Mouse (Mus musculus) lung, postnatal 36 days (tissue): ENCODE data around the gene Bcl11b.

Experiments used
- DNase-seq: peaks from one replicate; pipeline ENCODE4 v3.0.0; 2022; ENCODE audit warnings: mixed read lengths

Bcl11b gene

DNA sequence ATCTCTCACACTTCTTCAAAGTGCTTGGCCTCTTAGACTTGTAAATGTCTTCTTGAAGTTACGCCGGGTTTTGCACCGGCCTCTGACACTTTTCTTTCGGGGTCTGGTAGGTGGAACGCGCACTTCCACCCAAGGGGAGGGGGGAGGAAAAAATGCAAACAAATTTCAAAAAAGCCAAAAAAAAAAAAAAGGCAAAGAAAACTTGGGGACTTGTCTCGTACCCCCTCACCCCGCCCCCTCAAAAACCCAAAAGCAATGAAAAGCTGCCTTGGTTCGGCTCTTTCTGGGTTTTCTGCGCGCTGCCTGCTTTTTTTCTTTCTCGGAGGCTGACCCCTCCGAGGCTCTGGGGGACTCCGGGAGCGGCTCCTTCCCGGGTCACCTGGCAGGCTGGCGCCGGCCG, at the start of gene Bcl11b:
Gene Bcl11b, minus strand, starts transcription at position 120 of the 400 bp plus-strand sequence.
- no peak for DNase-seq

DNA sequence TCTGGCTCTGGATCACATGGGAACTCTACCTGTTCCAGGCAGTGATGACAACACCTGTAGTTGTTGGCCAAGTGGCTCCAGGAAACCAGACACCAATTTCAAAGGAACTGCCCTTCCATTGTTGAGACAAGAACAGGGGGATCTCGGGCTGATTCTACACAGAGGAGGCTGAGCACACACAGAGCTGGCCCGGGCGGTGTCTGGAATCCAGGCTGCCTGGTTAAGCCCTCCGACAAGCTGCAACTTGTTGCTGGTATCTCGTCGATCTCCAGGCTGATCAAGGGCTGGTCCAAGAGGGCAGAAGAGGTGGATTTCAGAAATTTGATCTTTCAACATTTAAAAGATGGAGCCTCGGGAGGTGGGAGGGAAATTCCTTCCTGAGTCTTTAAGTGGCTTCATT, 47.6 kb upstream of the Bcl11b start:
- DNase-seq = no peak

DNA sequence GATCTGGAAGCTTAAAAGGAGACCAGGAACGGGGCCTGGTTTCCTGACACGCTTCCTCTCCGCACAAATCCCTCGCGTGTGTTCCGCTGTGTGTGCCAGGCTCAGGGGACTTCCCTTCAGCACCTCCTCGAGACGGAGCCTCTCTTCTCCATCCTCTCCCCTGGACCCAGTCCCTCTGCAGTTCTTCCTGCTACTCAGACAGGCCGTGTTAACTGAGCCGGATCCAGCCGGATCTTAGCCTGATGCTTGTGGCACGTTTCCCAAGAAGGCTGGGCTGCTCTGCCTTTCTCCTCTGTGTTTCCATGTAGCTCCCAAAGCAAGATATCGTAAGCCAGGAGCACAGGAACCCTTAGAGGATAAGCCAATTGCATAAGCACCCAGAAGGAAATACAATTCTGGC, 46.2 kb upstream of the Bcl11b start:
- no peak for DNase-seq

DNA sequence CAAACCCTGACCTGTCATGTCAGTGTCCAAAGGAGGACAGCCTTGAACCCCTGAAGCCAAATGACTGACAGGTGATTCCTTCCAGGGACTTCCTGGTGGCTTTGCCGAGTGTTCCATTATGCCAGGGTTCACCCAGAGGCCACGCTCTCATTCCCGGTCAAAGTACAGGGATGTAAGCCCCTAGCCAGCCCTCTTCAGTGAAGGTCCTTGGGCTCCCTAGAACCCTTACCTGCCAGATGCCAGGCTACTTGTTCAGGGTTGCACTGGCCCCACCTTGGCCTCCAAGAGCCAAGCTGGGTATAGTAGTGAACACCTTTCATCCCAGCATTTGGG, 38.8 kb upstream of the Bcl11b start:
- DNase-seq = no peak

DNA sequence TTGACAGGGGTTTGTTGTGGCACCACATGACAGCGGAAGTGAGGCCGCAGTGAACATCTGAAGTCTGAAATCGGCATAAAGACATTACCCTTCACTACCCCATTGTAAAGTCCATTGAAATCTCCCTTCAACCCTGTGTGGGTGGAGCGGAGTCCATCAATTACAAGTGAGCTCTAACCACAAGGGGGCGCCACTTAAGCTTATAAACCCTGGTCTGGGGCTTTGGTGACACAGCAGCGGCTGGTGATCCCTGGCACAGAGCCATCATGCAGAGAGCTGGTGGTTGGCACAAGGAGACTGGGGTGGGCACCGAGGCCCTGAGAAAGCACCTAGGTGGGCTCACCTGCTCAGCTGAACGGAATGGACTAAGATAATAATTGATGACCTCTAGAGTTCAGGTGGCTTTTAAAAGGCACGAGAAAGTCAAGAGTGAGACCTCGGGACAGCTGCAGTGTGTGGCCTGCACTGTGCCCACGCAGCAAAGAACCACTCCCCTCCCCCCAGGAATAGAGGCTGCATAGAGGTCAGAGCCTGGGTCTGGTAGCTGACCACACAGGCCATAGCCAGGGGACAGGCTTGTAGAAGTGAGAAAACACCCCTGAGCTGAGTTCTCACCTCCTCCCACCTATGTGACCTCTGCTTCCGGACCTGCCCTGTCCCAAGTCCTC, 38.3 kb upstream of the Bcl11b start:
- DNase-seq = peak; percentile 88

DNA sequence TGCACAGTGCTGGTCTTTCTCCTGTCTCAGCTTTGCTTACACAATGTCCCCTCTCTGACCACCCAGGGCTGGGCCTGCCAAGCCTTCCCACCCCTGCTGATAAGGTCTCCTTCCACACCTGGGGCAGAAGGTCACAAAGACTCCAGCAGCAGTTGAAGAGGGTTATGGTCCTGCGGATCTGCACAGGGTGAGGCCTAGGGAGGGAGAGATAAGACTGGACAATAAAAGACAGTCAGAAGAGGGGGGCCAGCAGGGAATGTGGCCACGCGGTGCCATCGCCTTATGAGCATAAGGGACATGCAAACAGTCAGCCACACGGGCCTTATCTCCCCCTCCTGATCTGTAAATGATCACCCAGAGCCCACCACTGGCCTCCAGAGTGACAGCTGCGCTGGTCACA, 34.0 kb upstream of the Bcl11b start:
- no peak for DNase-seq

DNA sequence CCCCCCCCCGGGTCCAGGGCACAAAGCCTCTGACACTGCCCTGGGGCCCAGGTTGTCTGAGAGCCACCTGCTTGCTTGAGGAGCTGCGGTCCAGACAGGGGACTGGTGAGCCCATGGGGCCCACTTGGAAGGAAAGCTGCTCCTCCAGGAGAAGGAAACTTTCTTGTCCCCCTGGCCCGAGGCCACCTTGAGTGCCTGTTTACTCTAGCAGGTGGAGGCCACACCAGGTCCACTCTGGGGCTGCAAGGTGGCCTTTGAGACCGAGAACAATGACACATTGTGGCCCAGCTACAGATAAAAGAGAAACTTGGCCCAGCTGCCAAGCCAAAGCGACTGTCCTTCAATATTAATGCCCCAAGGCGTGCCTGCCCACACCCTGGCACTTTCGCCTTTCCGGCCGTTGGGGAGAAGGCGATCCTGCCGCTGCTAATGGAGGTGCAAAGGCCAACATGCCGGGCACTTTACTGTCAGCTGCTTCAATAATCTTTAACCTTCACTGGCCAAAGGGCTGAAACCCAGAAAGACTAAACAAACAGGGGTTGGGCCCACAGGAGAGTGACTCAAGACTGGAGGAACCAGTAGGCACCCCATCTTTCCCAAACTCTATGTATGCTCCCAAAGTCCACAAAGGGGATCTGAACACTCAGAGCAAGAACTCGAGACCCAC, 32.1 kb upstream of the Bcl11b start:
- DNase-seq = peak; percentile 10

DNA sequence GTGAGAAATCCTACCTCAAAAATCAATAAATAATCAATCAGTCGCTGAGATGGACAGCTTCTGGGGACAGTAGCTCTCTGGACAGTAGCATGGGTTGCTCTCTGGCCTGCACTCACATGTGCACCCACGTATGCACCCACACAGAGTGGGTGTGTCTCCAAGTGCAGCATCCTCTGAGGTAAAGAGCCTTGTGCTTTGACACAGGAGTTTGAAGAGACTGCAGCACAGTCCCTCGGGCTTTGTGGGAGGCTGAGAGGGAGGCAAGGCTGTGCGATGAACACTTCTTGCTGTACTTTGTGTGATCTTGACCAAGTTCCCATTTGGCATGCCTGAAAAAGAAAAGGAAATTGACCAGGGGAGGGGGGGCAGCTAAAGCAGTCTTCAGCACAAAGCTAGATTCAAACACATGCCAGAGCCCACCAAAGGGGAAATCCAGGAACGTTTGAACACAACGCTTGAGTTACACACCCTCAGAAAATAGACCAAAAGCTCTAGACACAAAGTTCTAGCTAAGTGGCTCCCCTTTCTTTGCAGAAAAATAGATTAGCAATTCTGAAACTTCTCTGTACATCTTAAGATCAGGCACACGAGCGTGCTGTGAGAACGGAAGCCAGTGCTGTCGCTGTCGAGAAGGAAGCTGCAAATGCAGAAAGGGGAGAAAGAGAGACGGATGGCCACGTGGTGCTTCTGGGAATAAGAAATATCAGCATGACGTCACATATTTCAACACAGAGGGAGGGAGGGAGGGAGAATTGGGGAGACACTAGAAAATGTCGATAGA, 19.6 kb upstream of the Bcl11b start:
- no peak for DNase-seq

DNA sequence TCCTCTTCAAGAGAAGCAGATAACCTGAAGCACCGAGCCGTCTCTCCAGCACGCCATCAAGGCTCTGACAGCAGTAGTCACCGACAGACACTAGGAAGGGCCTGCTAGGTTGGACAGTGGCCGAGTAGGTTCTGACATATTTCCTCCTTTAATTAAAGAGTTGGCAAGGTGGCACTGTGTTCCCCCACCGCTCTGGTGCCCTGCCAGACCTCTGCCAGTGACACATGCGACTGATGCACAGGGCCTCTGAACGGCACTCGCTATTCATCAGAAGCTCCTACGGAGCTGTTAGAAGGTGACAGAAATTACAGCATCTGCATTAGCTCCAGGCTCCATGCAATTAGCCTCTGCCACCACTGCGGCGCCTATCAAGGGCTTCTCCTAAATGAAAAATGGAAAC, 8.6 kb upstream of the Bcl11b start:
- no peak for DNase-seq

DNA sequence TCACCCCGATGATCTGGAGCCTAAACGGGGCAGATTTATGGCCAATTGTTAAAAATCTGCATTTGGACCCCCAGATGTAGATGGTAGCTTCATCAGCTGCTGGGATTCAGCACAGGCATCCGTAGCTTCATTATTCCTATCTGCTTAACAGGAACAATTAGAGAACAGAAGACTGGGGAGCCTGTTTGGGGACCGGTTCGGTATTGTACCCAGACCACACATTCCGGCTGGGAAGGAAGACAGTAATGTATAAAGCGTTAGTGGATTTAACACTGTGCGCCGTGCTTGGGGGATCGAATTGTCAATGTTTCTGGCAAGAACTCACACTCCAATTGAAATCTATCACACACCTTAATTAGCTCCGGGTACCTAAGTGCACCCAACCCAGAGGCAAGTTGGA, 6.9 kb upstream of the Bcl11b start:
- no peak for DNase-seq

DNA sequence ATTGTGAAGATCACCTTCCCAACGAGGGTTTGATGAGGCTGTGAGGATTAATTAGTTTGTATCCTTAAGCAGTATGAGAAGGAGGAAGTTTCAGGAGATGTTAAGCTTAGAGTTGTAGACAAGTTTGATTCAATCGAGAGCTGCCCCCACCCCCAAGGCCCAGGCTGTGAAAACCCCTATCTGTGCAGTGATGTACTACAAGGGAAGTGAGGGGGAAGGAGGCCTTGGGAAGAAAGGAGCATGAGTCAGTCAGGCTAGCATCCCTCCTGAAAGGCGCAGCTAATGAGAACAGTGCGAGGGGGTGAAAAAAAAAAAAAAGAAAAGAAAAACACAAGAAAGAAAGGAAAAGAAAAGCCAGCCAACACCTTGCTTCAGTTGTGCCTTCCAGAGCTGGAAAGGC, 5.8 kb upstream of the Bcl11b start:
- DNase-seq = no peak

DNA sequence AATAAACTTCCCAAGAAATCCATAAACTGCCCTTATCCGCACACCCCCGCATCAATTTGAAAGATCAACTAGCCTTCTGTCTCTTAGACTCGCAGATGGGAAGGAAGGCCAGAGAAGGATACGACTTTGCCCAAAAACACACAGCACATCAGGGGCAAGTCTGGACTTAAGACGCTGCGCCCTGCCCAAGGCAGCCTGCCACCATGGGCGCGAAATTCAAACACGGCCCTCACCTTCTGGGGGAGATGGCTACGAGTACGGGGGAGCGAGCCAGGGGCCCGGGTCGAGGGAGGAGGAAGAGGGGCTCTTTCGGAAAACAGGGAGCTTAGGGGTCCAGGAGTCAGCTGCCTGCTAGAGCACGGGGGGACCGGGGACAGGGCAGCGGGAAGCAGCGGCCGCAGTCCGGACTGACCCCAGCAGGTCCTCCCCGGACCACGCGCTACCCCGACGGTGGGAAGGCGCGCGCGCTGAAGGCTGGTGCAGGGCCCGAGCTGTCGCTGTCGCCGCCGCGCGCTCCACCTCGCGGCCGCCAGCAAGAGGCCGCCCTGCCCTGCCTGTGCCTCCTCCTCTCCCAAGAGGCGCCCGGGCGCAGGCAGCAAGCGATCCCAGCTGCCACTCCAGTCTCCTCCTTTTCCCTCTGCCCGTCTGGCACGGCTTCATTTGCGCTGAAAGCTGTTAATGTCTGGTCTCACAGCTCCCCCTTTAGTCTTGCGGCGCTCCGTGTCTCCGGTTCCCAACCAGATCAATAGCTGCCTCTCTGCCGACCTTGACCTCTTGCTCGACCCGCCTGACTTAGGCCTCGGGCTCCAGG, 2.6 kb upstream of the Bcl11b start:
- DNase-seq = peak; percentile 8

DNA sequence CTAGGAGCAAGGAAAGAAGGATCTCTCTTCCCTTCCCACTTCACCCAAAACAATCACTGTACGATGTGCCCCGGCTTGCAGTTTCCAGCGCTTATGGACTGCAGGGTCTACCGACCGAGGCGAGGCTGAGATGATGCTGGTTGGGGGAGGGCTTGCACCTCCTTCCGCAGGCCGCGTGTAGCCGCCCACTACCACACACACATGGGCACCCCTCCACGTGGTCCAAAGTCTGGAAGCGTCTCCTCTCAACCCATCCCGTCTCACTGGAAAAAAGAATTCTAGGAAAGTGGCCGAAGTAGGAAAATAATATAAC, 2.0 kb upstream of the Bcl11b start:
- no peak for DNase-seq

DNA sequence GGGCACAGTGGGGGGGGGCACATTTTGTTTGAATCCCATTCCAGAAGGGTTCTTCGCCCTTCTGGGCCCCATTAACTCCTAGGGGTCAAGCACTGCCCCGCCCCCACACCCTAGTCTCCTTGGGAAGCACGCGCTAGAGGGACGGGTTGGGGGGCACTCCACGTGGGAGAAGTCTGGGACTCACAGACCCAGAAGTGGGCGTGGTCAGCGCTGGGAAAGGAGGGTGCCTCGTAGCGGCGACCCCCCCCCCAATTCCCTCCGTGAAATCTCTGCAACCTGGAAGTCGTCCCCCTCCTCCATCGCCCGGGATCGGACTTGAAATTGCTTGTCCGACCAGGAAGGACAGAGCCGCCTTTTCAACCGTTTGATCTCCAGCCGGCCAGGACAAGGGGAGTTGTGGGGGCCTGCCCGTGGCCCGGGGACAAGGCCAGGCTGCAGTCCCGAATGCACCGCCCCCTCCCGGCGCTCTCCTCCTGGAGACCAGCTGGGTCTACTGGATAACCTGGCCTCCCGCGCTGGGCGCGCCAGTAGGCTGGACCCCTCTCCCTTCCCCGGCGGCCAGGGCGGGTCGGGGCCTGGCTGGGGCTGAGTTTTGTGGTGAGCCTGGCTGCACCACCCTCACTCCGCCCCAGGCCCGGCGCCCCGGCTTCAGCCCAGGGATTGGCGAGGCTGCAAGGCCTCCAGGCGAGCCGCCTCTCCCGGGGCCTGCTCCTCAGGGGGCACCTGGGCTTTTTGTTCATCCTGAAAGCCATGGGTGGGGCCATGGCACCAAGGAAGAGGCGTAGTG, 1.5 kb upstream of the Bcl11b start:
- no peak for DNase-seq

DNA sequence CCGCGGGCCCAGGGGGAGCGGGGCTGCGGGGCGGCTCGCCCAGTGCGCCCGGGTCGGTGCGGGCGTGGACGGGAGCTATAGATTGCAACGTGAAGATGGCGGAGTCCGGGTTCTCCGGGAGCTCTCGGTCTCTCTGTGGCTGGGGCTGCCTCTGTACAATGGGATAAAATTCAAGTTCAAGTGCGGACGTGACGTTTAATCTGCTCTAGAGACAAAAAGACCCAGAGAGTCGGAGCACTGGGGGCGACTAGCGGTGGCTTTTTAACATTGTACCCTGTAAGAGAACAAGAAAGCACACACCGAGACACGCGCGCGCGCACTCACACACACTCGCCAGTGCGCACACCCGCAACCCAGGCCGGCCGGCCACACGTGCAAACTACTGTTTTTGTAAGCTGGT, 526 bp upstream of the Bcl11b start:
- peak; percentile 54 for DNase-seq

DNA sequence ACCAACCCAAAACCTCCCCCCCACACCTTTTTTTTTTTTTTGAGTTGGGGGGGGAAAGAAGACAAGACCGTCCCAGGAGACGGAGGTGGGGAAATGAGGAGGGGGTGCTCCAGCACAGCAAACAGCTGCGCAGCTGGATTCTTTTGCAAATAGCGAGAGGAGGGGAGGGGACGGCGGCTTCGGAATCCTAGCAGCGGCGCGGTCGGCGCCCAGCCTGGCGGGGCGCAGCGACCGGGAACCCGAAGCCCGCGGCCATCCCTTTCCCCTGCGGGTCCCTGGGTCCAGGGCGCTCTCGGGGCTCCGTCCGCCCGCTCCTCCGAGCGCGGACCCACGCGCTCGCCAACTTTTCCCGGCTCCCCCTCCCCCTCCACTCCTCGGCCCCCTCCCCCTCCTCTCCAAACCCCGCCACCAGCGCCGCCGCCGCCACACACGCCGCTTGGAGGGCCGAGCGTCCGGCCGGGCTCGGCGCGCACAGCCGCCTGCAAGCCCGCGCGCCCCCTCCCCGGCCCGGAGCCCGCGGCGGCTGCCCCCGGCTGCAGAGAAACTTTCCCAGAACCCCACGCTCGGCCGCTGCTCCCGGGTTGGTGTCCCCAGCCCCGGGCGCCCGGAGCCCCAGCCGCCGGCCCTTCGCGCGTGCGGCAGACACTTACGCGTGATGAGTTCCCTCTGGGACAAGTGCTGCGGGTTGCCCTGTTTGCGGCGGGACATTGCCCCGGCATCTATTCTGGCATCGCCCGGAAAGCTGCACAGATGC, 789 bp downstream of the Bcl11b start:
- no peak for DNase-seq

DNA sequence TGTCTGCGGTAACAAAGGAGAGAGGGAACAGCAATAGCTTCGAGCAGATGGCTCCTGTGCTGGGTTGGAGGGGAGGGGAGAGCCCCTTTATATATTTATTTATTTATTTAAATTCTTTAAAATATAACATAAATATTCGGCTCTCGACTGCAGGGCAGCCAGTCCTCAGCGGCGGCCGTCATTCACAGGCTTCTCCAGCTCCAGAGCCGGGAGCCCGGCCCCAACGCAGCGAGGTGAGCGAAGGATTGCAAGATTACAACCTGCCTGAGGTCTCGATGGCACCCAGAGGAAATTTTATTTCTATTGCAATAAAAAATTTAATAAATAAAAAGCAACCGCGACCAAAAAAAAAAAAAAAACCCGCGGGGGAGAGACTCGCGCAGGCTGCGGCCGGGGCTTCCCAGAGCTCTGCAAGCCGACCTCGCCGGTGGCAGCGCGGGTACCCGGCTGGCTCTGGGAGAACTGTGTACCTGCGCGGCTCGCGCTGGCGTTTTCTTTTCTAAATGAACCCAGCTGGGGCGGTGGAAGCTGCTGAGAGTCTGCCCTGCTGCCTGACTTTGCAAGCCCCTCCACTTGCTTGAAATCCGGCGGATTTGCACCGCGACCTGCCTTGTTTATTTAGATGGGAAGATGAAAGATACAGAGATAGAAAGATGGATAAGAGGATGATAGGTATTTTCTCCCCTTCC, 1.6 kb downstream of the Bcl11b start:
- DNase-seq = no peak

DNA sequence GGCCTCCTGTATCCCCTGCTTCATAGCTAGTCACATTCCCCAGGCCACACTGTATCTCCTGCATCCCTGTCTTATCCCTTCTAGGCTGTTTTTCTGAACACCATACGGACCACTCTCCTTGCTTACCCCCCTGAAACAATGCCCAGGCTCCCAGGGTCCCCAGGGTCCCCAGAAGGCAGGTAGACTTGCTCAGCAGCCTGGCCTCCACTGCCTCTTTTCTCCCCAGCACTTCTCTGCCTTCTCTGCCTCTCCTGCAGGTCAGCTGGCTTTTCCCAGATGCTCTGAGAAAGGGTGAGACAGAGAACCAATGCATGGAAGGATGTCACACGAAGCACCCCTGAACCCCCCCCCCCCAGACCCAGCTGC, 2.7 kb downstream of the Bcl11b start:
- no peak for DNase-seq

DNA sequence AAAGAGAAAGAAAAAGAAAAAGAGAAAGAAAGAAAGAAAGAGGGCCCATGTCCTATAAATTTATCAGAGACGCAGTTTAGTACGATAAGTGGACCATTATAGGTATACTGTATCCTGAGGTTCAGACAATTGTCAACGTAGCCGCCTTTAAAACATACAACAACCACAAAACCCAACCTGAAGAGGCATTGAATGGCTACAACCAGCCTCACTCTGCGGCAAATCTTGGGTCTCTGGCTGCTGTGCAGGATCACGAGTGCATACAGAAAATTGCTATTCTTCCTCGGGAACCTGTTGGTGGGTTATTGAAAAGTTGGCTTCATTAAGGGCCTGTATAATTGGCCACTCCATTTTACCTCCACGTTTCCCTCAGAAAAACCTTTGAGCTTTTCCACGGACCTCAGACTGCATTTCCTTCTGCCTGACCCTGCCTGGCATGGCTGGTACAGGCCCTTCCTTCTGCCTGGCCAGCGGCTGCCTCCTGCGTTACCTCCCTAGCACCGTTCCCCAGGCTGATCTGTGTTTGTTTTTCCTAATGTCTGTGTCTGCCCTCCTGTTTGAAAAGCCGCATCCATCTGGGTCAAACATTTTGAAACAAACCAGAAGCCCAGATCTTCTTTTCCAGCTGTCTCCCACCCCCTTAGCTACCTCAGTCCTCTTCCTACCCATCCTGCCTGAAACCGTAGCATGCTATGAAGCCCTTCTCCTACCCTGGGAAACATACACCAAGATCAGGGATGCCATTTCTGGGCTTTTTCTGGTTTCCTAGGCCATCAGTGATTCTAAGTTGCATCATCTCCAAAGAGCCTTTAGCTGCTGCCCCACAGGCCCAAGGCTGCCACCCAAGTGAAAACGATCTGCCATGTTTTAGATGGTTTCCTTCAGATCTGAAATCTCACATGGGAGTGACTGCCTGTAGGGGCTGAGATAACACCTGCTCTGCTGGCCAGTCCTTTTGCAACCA, 3.4 kb downstream of the Bcl11b start:
- DNase-seq = no peak

DNA sequence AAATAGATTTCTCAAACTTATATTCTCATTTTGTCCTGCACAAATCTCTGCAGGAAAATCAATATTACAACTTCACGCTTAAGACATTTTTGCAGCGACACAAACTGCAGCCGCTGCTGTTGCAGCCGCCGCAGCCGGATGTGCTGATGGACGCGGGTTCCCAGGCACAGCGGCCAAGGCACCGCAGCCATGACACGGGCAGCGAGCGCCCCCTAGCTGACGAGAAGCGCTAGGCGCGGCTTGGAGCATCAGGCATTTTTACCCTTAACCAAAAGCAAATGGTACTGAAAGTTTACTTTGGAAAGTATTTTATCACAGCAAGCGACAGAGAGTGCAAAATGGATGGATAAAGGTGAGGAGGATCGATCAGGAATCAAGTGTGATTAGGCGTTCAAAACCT, 4.7 kb downstream of the Bcl11b start:
- peak; percentile 76 for DNase-seq
